Mouse (Mus musculus) thymus, postnatal 4 days (tissue): ENCODE measurements around the gene Strbp.
A peak's percentile ranks its signal among the peaks of the same experiment; 100 is the strongest.

Source experiments
- DNase-seq: peaks from one replicate; pipeline ENCODE4 v3.0.0; 2021

Gene Strbp

DNA sequence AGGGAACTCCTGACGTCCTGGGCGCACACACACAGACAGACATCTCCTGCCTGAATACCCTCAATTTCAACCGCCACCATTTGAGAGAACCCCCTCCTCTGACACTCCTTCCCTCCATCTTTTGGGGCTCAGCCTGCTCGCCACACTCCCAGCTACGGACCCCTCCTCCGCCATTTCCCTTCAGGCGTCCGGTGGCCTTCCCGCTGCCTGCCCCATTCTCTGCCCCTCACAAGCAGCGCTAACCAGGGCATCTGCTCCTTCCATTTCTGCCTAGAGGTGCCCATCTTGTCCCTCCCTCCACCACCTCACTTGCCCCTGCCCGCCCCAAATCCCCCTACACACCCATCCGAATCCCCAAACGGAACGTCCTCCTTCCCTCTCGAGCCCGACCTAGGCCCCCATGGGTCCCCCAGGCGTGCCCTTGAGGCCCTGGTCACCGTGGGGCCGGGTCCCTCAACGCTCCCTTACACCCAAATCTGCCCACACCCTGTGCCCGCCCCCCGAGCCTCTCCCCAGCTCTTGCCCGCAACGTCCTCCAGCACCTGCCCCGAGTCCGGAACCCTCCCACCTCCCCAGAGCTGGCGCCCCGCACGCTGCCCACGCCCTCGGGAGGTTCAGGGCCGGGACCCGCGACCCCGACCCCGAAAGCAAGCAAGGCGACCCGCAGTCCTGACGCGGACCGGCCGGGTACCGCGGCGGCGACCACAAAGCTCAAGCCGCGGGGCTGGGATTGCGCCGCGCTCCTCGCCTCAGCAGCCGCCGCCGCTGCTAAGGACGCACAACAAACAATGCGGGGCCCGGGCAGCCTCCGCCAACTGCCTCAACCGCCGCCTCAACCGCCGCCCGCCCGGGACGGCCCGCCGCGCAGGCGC, 1.1 kb downstream of the Strbp start:
- DNase-seq = peak; percentile 75

DNA sequence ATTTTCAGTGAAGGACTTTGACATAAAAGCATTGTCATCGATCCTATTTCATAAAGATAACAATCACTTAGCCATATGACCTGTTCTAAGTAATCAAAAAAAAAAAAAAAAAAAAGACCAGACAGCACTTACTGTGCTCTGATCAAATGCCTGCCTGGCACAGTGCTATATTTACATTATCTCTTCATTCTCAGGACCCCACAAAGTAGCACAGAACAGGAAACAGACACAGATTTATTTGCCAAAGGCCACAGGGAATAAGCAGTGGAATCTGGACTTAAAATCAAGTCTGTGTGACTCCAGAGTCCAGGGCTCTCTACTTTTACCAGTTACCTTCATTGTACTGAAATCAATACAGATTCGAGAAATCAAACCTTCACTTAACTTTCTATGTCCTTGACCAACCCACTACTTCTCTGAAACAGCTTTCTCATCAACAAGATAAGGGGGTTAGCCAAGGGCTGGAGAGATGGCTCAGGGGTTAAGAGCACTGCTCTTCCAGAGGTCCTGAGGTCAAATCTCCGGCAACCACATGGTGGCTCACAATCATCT, 14.5 kb downstream of the Strbp start:
- DNase-seq = no peak

DNA sequence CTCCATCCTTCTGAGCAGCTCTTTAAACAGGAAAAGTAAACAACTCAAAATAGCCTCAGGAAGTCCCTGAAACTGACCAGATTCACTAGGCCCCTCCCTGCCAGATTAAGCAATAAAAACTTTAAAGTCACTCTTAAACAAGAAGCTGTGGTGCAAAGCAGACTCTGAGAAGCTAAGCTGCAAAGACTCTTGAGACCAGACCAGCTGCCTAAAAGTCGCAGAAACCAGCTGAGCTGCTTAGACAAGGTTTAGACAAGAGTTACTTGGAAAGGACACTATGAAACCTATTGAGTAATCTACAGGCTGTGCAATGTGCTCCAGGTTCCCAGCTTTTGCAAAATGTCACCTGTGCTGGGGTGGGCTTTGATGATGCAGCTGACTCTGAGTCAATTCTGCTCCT, 16.6 kb downstream of the Strbp start:
- no peak for DNase-seq

DNA sequence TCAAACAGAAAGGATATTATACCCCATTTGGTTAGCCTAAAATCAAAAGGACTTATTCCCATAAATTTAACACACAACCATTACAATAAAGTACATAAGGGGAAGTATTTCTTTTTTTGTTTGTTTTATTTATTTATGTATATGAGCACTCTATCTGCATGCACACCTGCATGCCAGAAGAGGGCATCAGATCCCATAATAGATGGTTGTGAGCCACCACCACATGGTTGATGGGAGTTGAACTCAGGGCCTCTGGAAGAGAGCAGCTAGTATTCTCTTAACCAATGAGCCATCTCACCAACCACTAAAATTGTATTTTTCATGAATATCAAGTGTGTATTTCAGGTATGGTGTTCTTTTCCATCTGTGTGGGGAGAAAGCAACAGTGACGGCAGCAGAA, 18.8 kb downstream of the Strbp start:
- no peak for DNase-seq

DNA sequence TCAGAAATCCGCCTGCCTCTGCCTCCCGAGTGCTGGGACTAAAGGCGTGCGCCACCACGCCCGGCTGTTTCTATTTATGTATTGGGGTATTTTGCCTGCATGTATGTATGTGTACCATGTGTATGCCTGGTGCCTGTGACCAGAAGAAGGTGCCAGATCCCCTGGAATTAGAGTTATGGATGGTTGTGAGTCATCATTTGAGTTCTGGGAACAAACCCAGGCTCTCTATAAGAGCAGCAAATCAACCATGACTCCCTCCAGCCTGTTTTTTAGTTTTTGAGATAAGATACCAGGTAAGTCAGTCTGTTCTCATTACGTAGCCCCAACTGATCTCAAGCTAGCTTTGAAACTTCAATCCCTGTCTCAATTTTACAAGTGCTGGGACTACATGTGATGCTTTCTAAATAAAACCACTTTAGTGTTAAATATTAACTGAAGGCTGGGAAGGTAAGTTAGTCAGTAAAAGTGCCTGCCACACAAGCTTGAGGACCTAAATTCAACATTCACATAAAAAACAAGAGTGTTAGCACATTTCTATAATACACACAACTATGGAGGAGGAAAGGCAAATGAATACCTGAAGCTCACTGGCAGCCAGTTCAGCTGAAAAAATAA, 21.4 kb downstream of the Strbp start:
- DNase-seq = no peak

DNA sequence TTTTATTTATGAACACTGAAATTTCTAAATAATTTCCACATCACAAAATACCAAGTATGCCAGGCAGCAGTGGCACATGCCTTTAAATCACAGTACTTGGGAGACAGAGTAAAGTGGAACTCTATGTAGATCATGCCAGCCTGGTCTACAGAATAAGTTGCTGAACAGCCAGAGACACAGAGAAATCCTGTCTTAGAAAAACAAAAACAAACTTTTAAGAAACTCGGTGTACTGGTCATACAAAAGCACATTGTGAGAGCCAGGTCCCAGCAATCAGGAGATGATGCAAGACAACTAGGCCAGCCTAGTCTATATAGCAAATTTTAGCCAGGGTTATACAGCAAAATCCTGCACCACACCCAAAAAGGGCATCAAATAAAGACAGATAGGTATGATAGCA, 52.6 kb downstream of the Strbp start:
- DNase-seq = no peak

DNA sequence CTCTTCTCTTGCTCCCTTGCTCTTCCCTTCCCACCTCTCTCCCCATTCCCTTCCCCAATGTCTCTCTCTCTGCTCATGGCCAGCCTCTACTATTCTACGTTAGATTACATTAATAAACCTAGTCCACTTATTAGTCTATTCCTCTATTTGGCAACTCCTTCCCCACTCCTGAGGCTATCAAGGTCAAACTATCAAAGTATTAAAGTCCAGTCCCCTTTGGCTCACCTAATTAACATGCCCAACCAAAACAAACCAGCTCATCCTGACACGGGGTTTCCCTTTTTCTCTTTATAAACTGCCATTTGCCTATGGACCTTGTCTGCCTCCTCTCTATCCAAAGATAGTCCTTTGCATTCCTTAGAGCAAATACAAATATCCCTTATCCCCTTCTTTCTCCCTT, 54.1 kb downstream of the Strbp start:
- DNase-seq = no peak

DNA sequence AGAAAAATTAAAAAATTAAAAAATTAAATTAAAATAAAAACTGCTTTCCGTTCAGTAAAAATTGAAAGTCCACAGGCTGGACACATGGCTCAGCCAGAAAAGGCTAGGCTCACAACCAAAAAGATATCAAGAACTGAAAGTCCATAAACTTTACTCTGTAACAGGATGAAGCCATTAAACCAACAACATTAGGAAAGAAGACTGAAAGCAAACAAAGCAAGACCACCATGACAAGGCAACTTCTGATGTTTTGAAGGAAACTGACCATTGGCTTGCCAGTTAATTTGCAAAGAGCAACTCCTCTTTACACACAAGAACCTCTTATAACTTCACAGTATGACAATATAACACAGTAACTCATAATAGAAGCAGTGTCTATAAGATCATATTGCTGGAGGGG, 54.7 kb downstream of the Strbp start:
- DNase-seq = no peak

DNA sequence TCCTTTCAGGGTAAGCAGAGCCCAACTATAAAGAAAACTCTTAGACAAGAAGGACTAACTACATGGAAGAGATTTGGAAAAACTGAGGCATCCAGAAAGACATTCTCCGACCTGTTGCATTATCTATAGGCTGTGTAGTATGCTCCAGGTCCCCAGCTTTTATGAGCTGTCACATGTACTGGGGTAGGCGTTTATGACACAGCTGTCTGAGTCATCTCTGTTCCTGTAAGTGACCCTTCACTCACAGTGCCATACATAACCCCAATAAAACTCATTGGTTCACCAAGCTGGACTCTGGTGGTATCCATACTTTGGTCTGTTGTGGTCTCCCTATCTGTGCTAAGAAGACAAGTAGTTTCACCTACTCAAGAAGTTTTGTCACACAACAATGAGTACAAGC, 80.3 kb downstream of the Strbp start:
- no peak for DNase-seq

DNA sequence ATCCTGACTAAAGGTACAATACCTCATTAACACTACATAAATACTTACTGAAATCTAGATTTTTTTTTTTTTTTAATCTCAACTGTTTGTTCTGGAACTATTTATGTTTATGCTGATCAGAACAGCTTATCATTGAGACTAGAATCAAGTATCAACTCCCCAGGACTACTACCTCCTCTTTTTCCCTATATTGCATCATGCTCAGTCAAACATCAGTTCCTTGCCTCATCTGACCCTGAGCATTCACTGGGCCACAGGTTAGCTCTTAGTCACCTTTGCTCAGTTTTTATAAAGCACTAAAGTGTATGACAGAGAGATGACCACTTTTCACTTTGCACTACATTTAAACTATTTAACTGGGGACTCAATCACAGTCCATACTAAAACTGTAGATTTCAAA, 115.7 kb downstream of the Strbp start:
- no peak for DNase-seq

DNA sequence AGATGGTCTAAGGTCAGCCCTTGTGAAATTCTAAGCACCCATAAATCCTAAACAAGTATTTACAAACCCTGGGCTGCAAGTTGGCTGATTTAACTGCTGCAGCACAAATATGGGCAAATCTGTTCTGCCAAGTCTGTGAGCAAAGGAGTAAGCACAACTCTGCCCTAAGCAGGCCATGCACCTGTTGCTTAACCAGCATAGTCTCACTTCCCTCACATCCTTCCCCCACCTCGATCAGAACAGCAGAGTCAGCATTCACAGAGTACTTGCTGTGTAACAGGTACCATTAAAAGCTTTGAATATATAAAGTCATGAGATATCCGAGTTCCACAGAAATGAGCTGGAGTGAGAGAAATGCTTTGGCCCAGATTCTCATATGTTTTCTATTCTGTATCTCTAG, 125.5 kb downstream of the Strbp start:
- DNase-seq = no peak

DNA sequence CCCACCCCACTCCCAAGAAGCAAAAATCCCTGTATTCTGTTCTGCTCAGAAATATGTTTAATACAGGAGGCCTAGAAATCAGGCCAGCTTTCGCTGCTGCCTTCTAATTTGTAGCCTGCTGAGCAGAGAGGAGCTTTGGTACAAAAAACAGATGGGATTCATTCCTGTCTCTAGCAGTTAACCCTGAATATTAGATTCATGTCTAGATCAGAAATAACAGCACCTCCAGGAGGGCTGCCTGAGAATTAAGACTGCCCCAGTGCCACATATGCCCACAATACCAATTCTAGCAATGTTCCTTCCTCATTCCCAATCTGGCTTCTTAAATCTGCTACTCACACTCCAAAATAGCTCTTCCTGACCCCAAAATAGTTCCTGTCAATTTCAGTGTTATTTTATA, 127.0 kb downstream of the Strbp start:
- DNase-seq = no peak

DNA sequence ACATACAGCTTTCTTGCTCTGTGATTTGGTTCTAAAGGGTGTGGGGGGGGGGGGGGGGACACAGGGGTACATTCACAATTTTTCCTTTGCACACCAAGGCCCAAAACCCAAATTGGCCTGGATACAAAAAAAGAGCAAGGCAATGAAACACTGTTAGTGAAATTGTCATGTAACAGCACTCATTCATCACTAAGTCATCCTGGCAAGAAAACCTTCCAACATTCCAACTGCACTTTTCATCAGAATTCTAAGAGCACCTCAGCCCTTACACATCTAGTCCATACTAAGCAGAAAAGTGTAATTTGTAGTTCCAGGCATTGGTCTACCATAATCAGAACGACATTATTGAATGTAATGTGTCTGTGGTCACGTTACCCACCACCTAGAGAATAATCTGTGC, 131.5 kb downstream of the Strbp start:
- DNase-seq = no peak

DNA sequence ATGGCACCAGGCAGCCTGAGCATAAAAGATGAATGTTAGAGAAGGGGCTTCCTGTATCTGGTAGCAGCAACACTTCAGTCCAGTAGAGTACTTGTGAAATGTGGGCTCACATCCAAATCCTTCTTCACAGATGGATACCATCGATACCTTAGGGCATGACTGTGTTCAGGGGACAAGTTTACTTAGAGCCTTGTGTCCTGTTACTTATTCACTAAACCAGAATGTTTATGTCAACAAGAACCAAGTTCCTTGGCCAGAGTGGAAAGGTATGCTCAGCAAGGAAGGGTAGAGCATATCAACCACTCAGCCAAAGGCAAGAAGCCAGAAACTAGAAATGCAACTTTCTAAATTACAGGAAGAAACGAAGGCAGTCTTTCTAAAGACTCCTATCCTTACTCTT, 133.0 kb downstream of the Strbp start:
- no peak for DNase-seq

DNA sequence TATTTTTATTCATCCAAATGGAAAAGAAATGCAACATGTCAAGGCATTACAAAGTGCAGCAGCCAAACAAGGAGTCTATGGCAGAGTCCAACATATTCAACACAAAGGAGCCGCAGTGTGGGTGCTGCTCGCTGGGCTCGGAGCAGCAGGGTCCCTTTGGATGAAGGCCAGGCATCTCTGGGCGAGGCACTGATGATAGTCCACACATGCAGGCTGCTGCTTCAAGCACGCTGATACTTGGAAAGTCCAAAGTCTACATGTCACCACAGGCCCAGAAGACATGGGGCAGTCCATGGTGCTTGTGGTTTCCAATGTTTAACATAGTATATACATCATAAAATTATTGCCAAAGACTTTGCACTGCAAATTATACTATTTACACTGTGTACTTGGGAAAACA, 133.8 kb downstream of the Strbp start:
- DNase-seq = no peak

DNA sequence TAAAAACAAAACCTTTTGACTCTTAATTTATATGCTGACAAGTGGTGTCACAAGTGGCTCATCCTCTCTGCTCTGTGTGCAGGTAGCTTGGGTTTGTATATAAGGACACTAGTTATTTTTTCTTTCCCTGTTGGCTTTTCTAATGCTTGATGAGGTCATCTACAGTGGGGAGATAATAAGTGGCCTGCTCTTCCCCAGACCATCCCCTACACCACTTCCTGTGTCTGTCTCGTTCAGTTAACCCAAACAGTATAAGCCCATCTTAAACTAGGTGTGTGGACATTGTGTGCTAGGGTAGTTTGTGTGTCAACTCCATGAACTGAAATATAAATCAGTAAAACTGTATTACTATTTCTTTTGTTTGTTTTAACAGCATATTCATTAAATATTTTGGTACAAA, 137.6 kb downstream of the Strbp start:
- no peak for DNase-seq

DNA sequence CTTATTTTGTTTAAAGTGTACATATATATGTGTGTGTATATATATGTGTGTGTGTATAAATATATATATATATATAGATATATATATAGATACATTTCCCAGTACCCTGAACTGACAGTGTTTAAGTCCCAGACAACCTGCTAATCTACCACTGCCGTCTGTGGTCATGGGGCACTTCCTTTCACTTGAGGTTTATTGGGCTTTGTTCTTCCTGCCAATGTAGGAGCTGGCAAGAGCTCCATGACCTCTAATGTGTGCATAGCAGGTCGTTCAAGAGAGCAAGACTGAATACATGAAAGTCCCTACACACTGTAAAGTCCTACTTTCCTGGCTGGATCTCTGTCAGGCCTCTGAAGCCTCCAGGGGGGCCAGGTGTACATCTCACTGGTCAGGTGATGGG, 138.1 kb downstream of the Strbp start:
- peak; percentile 10 for DNase-seq

DNA sequence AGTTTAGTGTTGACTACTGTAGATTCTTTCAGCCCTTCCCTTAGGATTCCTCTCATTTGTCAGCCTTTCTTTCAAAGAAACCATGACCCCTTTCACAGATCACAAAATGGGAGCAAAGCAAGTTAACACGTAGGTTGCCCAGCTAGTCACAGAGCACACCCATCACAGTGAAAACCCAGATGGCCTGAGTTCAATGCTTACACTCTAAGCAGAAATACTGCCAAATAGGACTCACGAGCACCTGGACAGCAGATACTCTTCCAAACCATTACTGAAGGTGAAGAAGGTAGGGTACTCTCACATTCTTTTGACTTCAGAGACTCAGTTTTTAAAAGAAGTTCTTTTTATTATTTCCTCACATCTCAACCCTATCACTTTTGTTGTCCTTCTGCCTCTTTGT, 147.3 kb downstream of the Strbp start:
- DNase-seq = no peak

DNA sequence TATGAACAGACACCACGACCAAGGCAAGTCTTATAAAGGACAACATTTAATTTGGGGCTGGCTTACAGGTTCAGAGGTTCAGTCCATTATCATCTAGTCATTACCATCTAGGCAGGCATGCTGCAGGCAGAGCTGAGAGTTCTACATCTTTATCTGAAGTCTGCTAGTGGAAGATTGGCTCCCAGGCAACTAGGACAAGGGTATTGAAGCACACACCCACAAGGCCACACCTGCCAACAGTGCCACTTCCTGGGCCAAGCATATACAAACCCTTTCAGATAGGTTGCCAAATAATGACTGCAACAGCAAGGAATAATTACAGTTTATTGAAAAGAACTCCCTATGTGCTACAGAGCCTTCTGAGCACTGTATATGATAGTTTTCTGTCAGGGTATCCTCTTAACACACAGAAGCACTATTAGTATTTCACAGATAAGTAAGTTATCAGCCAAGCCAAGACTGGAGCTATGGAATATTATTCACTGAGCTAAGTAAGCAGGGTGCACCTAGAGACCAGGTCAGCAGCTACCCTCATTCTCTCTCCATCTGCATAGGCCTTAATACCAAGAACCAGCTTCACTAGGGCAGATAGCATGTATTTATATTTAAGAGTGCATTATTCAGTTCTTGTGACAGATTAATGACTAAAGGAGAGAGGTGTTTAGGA, 154.2 kb downstream of the Strbp start:
- no peak for DNase-seq

DNA sequence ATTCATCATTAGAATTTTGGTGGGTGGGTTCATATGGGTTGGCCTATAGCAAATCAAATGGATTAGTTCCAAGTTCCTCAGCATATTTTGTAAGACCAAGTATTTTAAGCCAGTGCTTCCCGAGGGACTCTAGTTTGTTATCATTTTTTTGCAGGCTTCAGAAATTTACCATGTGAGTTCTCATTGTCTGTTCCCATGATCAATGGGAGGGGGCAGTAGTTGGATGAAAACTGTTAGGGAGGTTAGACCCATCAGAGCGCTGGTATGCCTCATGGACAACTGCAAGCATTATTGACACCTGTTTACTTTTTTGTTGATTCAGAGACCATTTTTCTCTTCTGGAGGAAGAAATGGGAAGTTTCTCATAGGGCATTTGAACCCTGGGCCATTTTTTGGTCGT, 172.0 kb downstream of the Strbp start:
- DNase-seq = no peak

DNA sequence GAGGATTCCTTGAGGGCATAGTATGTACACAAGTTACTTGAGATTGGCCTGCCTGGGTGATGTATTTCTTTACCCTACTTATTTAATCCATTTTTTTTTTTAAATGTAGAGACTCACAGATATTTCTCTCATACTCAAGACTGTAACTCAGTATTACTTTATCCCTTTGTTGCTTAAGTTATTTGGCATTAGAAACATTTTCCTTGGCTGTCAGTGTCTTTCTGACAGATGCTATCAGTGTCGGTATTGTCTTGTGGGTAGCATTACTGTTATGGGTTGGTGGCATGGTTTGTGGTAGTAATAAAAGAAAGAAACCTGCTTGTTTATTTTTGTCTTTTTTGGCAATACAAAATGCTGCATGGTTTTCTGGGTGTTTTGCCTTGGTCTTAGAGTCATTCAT, 172.9 kb downstream of the Strbp start:
- DNase-seq = no peak

DNA sequence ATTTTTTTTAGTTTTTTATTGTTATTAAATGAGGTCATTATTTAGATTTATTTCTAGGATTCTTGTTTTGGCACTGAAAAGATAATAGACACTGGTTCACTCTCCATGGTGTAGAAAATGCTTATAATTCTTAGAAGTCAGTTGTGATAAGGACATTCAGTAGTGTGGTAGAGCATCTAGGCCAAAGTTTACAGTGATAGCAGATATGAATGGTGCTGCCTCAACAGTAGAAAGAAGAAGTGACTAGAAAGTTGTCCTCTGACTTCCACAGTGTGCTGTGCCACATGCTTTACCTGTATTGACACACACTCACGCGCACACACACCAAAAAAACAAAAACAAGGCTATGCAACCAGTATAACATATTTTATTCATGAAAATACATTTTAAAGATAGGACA, 174.3 kb downstream of the Strbp start:
- no peak for DNase-seq

DNA sequence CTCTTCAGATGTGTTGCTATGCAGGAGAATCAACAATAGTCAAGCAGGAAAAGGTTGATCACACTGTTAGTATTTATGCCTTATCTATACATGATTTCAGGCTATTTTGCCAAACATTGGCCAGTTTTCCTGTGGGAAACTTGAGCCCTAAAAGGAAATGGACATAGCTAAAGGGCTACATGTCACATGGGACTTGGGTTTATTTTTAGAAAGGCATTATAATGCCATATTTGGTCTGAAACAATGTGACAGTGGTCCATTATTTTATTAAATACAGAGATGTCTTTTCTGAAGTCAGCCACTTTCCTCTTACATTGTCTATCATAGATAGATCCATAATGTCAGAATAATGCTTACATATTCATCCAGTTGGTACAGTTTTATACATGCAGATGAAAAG, 176.1 kb downstream of the Strbp start:
- no peak for DNase-seq

DNA sequence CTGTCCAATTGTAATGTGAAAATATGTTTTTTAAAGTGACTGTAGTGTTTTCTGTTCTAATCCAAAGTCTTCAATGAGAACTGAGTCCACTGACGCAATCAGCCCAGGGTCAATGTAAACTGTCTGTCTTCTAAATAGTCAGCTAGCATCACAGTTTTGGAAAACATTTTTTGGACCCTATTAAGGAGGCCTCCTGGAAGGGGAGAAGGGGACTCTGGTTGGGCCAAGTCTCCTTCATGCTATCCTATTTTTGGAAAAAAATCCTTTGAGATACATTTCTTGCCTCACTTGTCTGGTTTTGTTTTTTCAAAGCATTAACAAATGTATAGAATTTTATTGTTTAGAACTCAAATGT, 184.4 kb downstream of the Strbp start:
- no peak for DNase-seq
